Mouse (Mus musculus) stomach, postnatal 0 days (tissue): ENCODE measurements at regions not wholly inside any gene's neighbourhood (a gene's known extent, or its start where the extent isn't known, plus 50 kb on each side); places are given as distances from the start of the nearest gene placed in this dataset.

Experiments
- CTCF ChIP-seq: IDR thresholded peaks from 2 replicates; pipeline ENCODE4 v1.5.1; 2016; ENCODE audit warnings: antibody characterized with exemption, low read depth, mild to moderate bottlenecking, moderate library complexity
- EP300 ChIP-seq: optimal IDR thresholded peaks from 2 replicates; pipeline ENCODE3; 2016; ENCODE audit warnings: antibody characterized with exemption

GRCm38 (mm10) chr12:54558106-54558505 is 98.3 kb downstream of the Sptssa start:
- TF ChIP-seq EP300 (no peak), CTCF (peak; percentile 84)
